Mouse (Mus musculus): Measurements from ENCODE around the gene Ascl1. TPM values are rescaled to one million over a fixed set of nuclear protein-coding genes. Genes with fewer than 3 reads are reported as not detected.

Ascl1 gene
- total RNA-seq, 4 experiments from 2014 or later = 5.0 to 7.2 (median 6.2) TPM

- DNase-seq (ENCODE audit: low spot score in 2 of 2) = peak in 1 of 2 experiments; percentile 49
Observed at GRCm38 (mm10) chr10:87485721-87486620, 7.5 kb downstream of the Ascl1 start.

GRCm38 (mm10) chr10:87484831-87485720 is 8.4 kb downstream of the Ascl1 start:
- DNase-seq (ENCODE audit: low spot score in 2 of 2) = no peak

- no peak for DNase-seq (ENCODE audit: low spot score in 2 of 2)
Observed at GRCm38 (mm10) chr10:87477895-87478294, 15.6 kb downstream of the Ascl1 start.

- no peak for DNase-seq (ENCODE audit: low spot score in 2 of 2)
Observed at GRCm38 (mm10) chr10:87474971-87475370, 18.5 kb downstream of the Ascl1 start.

GRCm38 (mm10) chr10:87473475-87474131 is 19.9 kb downstream of the Ascl1 start:
- DNase-seq (ENCODE audit: low spot score in 2 of 2) = no peak

- DNase-seq (ENCODE audit: low spot score in 2 of 2) = no peak
Observed at GRCm38 (mm10) chr10:87450777-87451176, 42.7 kb downstream of the Ascl1 start.

GRCm38 (mm10) chr10:87449368-87449767 is 44.1 kb downstream of the Ascl1 start:
- no peak for DNase-seq (ENCODE audit: low spot score in 2 of 2)

- DNase-seq (ENCODE audit: low spot score in 2 of 2) = no peak
Observed at GRCm38 (mm10) chr10:87448257-87448656, 45.2 kb downstream of the Ascl1 start.

- DNase-seq (ENCODE audit: low spot score in 2 of 2) = peak; percentile 65 to 77
Observed at GRCm38 (mm10) chr10:87447754-87448095, 45.7 kb downstream of the Ascl1 start.

- peak; percentile 5 to 8 for DNase-seq (ENCODE audit: low spot score in 2 of 2)
Observed at GRCm38 (mm10) chr10:87446829-87447753, 46.4 kb downstream of the Ascl1 start.

- no peak for DNase-seq (ENCODE audit: low spot score in 2 of 2)
Observed at GRCm38 (mm10) chr10:87446139-87446828, 47.2 kb downstream of the Ascl1 start.

Other genes with a start within 250 kb of the Ascl1 start
- not detected for gene Pah, start 28.1 kb upstream of the Ascl1 start, total RNA-seq (2022)

All from layer of hippocampus, adult 8-10 months (tissue).